Mouse (Mus musculus) limb, embryonic 13.5 days (tissue): ENCODE results near the gene Fads3. TPM values are rescaled to one million over a fixed set of nuclear protein-coding genes. Genes with fewer than 3 reads are reported as not detected.
A peak's percentile ranks its signal among the peaks of the same experiment; 100 is the strongest.

Source experiments
- ATAC-seq: fragments of 200-750 bp; cut with Nextera tagmentation; 2 replicates; pipeline ENCODE4 v1.8.0; 2017; ENCODE audit warnings: low read depth, moderate number of reproducible peaks, moderate TSS enrichment; ENCODE audit not compliant: low FRiP score
- H3K27ac ChIP-seq: fragments of 300-500 bp; sonication (generic); 2 replicates; pipeline ENCODE4 v1.5.1; 2015; ENCODE audit warnings: inconsistent platforms, mild to moderate bottlenecking, moderate library complexity
- H3K27me3 ChIP-seq: fragments of 300-500 bp; sonication (generic); 2 replicates; pipeline ENCODE4 v1.6.1; 2015; ENCODE audit warnings: mild to moderate bottlenecking, inconsistent platforms
- H3K36me3 ChIP-seq: fragments of 300-500 bp; sonication (generic); 2 replicates; pipeline ENCODE4 v1.6.1; 2015; ENCODE audit warnings: inconsistent platforms, mild to moderate bottlenecking, moderate library complexity
- H3K4me1 ChIP-seq: fragments of 300-500 bp; sonication (generic); 2 replicates; pipeline ENCODE4 v1.6.1; 2015; ENCODE audit warnings: inconsistent platforms
- H3K4me2 ChIP-seq: fragments of 300-500 bp; sonication (generic); replicated peaks from 2 replicates; pipeline ENCODE4 v1.6.1; 2015; ENCODE audit warnings: inconsistent platforms, mild to moderate bottlenecking, moderate library complexity
- H3K4me3 ChIP-seq: fragments of 300-500 bp; sonication (generic); 2 replicates; pipeline ENCODE4 v1.5.1; 2015; ENCODE audit warnings: moderate library complexity, mild to moderate bottlenecking, inconsistent platforms
- H3K9ac ChIP-seq: fragments of 300-500 bp; sonication (generic); 2 replicates; pipeline ENCODE4 v1.6.1; 2015; ENCODE audit warnings: mild to moderate bottlenecking, inconsistent platforms
- H3K9me3 ChIP-seq: fragments of 300-500 bp; sonication (generic); 2 replicates; pipeline ENCODE4 v1.6.1; 2016; ENCODE audit warnings: inconsistent platforms
- WGBS: fragments of 180-500 bp; shearing (Covaris S2); methylation state at CpG from one replicate; pipeline ENCODE4 v1.1.7; 2015; 5-methylcytosine and 5-hydroxymethylcytosine counted together
- polyA plus RNA-seq: library from polyadenylated mRNA; unstranded; fragments of >200 nt; fragmentation: Nextera tagmentation; extraction: Ambion mirVana; gene quantifications from 2 replicates; pipeline ENCODE4 v1.2.1, GENCODE M21; 2015

Fads3 gene
- polyA plus RNA-seq, 1 experiment from 2014 or later: 10.0 TPM

GRCm38 (mm10) chr19:10055783-10056660, 14.7 kb downstream of the Fads3 start:
- peaks cover 49% of the 10 kb centered on the region for H3K36me3 ChIP-seq
- no peaks in the 10 kb centered on the region for H3K9me3 ChIP-seq
- H3K27me3 ChIP-seq: no peaks in the 10 kb centered on the region
- ATAC-seq: no peak
- peaks cover 11% of the 10 kb centered on the region for H3K4me1 ChIP-seq
- WGBS: 84% methylated on average over 22 of the region's 22 CpGs
- H3K27ac ChIP-seq: no peak overlapping the region
- no peak overlapping the region for H3K9ac ChIP-seq
- no peak overlapping the region for H3K4me2 ChIP-seq
- no peak overlapping the region for H3K4me3 ChIP-seq

- WGBS: 88% methylated on average over 3 of the region's 3 CpGs
Observed at GRCm38 (mm10) chr19:10056686-10057085, 15.3 kb downstream of the Fads3 start.

GRCm38 (mm10) chr19:10057486-10058351, 16.4 kb downstream of the Fads3 start:
- Histone ChIP-seq H3K27me3 (no peaks in the 10 kb centered on the region), H3K9me3 (no peaks in the 10 kb centered on the region), H3K4me3 (no peak overlapping the region), H3K27ac (no peak overlapping the region), H3K4me1 (peaks cover 11% of the 10 kb centered on the region), H3K9ac (no peak overlapping the region), H3K36me3 (peaks cover 66% of the 10 kb centered on the region), H3K4me2 (no peak overlapping the region)
- 0 out of 2 replicates have a peak, but pooled peaks have one; percentile 37 for ATAC-seq
- 55% methylated on average over 11 of the region's 11 CpGs for WGBS

More at GRCm38 (mm10) chr19:10056686-10057085, 15.3 kb downstream of the Fads3 start:
- Histone ChIP-seq H3K4me3 (no peak overlapping the region), H3K9ac (no peak overlapping the region), H3K27me3 (no peaks in the 10 kb centered on the region), H3K9me3 (no peaks in the 10 kb centered on the region), H3K4me1 (peaks cover 11% of the 10 kb centered on the region), H3K4me2 (no peak overlapping the region), H3K36me3 (peaks cover 56% of the 10 kb centered on the region), H3K27ac (no peak overlapping the region)
- ATAC-seq: no peak

- 90% methylated on average over 1 of the region's 1 CpGs for WGBS
- peaks cover 70% of the 10 kb centered on the region for H3K36me3 ChIP-seq
- no peak overlapping the region for H3K9ac ChIP-seq
- H3K4me2 ChIP-seq: no peak overlapping the region
- no peaks in the 10 kb centered on the region for H3K9me3 ChIP-seq
- peaks cover 11% of the 10 kb centered on the region for H3K4me1 ChIP-seq
- H3K27me3 ChIP-seq: no peaks in the 10 kb centered on the region
- ATAC-seq: no peak
- H3K27ac ChIP-seq: no peak overlapping the region
- no peak overlapping the region for H3K4me3 ChIP-seq
Observed at GRCm38 (mm10) chr19:10058352-10058825, 17.0 kb downstream of the Fads3 start.

- Histone ChIP-seq H3K9me3 (no peaks in the 10 kb centered on the region), H3K4me2 (no peak overlapping the region), H3K4me1 (peaks cover 11% of the 10 kb centered on the region), H3K27ac (no peak overlapping the region), H3K9ac (no peak overlapping the region), H3K4me3 (no peak overlapping the region), H3K36me3 (peaks cover 70% of the 10 kb centered on the region), H3K27me3 (no peaks in the 10 kb centered on the region)
- WGBS: 68% methylated on average over 9 of the region's 9 CpGs
- ATAC-seq: no peak
Observed at GRCm38 (mm10) chr19:10058876-10059427, 17.6 kb downstream of the Fads3 start.

GRCm38 (mm10) chr19:10059911-10060567, 18.7 kb downstream of the Fads3 start:
- Histone ChIP-seq H3K27me3 (no peaks in the 10 kb centered on the region), H3K4me3 (no peak overlapping the region), H3K9me3 (no peaks in the 10 kb centered on the region), H3K36me3 (peaks cover 72% of the 10 kb centered on the region), H3K4me1 (peaks cover 11% of the 10 kb centered on the region), H3K9ac (no peak overlapping the region), H3K4me2 (no peak overlapping the region), H3K27ac (no peak overlapping the region)
- ATAC-seq: peak; percentile 42; the same call in 1 of the 2 replicates
- WGBS: 60% methylated on average over 10 of the region's 10 CpGs

- whole genome bisulfite sequencing: 62% methylated on average over 8 of the region's 8 CpGs
- Histone ChIP-seq H3K9me3 (no peaks in the 10 kb centered on the region), H3K36me3 (peaks cover 73% of the 10 kb centered on the region), H3K4me1 (peaks cover 11% of the 10 kb centered on the region), H3K4me3 (no peak overlapping the region), H3K4me2 (no peak overlapping the region), H3K27ac (no peak overlapping the region), H3K27me3 (no peaks in the 10 kb centered on the region), H3K9ac (no peak overlapping the region)
- ATAC-seq: no peak
Observed at GRCm38 (mm10) chr19:10060783-10061590, 19.6 kb downstream of the Fads3 start.

- Histone ChIP-seq H3K36me3 (peaks cover 73% of the 10 kb centered on the region), H3K27ac (no peak overlapping the region), H3K9ac (no peak overlapping the region), H3K9me3 (no peaks in the 10 kb centered on the region), H3K27me3 (no peaks in the 10 kb centered on the region), H3K4me1 (peaks cover 11% of the 10 kb centered on the region), H3K4me3 (no peak overlapping the region), H3K4me2 (no peak overlapping the region)
- WGBS: 95% methylated on average over 2 of the region's 2 CpGs
- ATAC-seq: no peak
Observed at GRCm38 (mm10) chr19:10061624-10062023, 20.3 kb downstream of the Fads3 start.

- Histone ChIP-seq H3K4me3 (no peak overlapping the region), H3K9me3 (no peaks in the 10 kb centered on the region), H3K27ac (no peak overlapping the region), H3K27me3 (no peaks in the 10 kb centered on the region), H3K36me3 (peaks cover 74% of the 10 kb centered on the region), H3K4me2 (no peak overlapping the region), H3K4me1 (peaks cover 11% of the 10 kb centered on the region), H3K9ac (no peak overlapping the region)
- ATAC-seq: no peak
- 86% methylated on average over 8 of the region's 8 CpGs for WGBS
Observed at GRCm38 (mm10) chr19:10062292-10062691, 20.9 kb downstream of the Fads3 start.

GRCm38 (mm10) chr19:10062862-10063261, 21.5 kb downstream of the Fads3 start:
- WGBS: 94% methylated on average over 5 of the region's 5 CpGs
- Histone ChIP-seq H3K27ac (no peak overlapping the region), H3K4me1 (peaks cover 5% of the 10 kb centered on the region), H3K36me3 (peaks cover 77% of the 10 kb centered on the region), H3K4me2 (no peak overlapping the region), H3K27me3 (no peaks in the 10 kb centered on the region), H3K4me3 (no peak overlapping the region), H3K9ac (no peak overlapping the region), H3K9me3 (no peaks in the 10 kb centered on the region)
- no peak for ATAC-seq
